Mouse (Mus musculus) ES-Bruce4 (cell line): ENCODE data around the gene Reg3g. TPM values are rescaled to one million over a fixed set of nuclear protein-coding genes. Genes with fewer than 3 reads are reported as not detected.
A peak's percentile ranks its signal among the peaks of the same experiment; 100 is the strongest.

Source experiments
- H3K27ac ChIP-seq: 2 replicates; pipeline ENCODE4 v1.5.1; 2012; ENCODE audit warnings: low read length, inconsistent platforms; ENCODE audit not compliant: insufficient read depth
- H3K27me3 ChIP-seq: 2 replicates; pipeline ENCODE4 v1.6.1; 2012; ENCODE audit warnings: mild to moderate bottlenecking, low read length, inconsistent platforms; ENCODE audit not compliant: control insufficient read depth, poor library complexity, insufficient read depth, severe bottlenecking
- H3K36me3 ChIP-seq: 2 replicates; pipeline ENCODE4 v1.6.1; 2012; ENCODE audit warnings: inconsistent platforms, mild to moderate bottlenecking, low read length, moderate library complexity; ENCODE audit not compliant: control insufficient read depth, poor library complexity, insufficient read depth, severe bottlenecking
- H3K4me1 ChIP-seq: one replicate; pipeline ENCODE4 v1.8.1; 2011; ENCODE audit warnings: low read length; ENCODE audit not compliant: control insufficient read depth, insufficient read depth
- H3K4me3 ChIP-seq: 2 replicates; pipeline ENCODE4 v1.5.1; 2011; ENCODE audit warnings: low read depth, mild to moderate bottlenecking, low read length
- H3K9ac ChIP-seq: 2 replicates; pipeline ENCODE4 v1.6.1; 2012; ENCODE audit warnings: low read depth, mild to moderate bottlenecking, inconsistent platforms; ENCODE audit not compliant: poor library complexity, severe bottlenecking
- H3K9me3 ChIP-seq: replicated peaks from 2 replicates; pipeline ENCODE4 v1.6.1; 2012; ENCODE audit warnings: mild to moderate bottlenecking, low read length, inconsistent platforms; ENCODE audit not compliant: control insufficient read depth, poor library complexity, insufficient read depth, severe bottlenecking
- CTCF ChIP-seq: IDR thresholded peaks from one replicate; pipeline ENCODE4 v1.8.1; 2011; ENCODE audit warnings: low read depth, low read length
- EP300 ChIP-seq: IDR thresholded peaks from 2 replicates; pipeline ENCODE4 v1.6.1; 2011; ENCODE audit warnings: low read depth, low read length; ENCODE audit not compliant: insufficient read depth
- POLR2A ChIP-seq: IDR thresholded peaks from one replicate; pipeline ENCODE4 v1.8.1; 2011; ENCODE audit warnings: low read length; ENCODE audit not compliant: insufficient read depth
- polyA plus RNA-seq: library from polyadenylated mRNA; stranded (reverse); fragments of >200 nt; gene quantifications from 2 replicates; pipeline ENCODE4 v1.2.4, GENCODE M21; 2011; ENCODE audit warnings: low read depth; ENCODE audit not compliant: missing spikeins, insufficient read depth, insufficient read length

The Reg3g gene
- polyA plus RNA-seq, result not detected in 2 replicates

DNA sequence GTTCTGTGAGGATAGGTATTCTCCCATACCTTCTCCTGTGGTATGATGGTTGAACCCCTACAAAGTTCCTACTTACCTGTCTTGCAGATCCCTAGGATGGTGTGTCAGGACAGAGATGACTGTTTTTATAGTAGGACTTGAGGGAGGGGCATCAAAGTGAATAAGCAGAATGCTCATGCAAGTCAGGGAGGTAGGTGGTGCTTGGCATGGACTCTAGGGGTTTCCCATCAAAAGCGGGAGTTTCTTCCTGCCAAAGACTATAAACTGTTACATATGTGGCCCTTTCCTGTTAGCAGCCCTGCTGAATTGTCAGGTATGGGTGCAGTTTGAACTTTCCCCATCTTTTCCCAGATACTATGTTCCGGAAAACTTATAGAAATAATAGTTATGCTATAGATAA is at the start of gene Reg3g:
Gene Reg3g (minus strand): TSS at position 101 of the 400 bp plus-strand sequence.
- Histone ChIP-seq H3K9me3 (no peaks in the 10 kb centered on the region), H3K4me1 (no peaks in the 10 kb centered on the region), H3K36me3 (no peaks in the 10 kb centered on the region), H3K27me3 (no peaks in the 10 kb centered on the region), H3K4me3 (no peak within 1 kb of the TSS), H3K27ac (no peak within 1 kb of the TSS), H3K9ac (no peak within 1 kb of the TSS)
- no peak for TF ChIP-seq CTCF
- TF ChIP-seq POLR2A, result no peak
- no peak for TF ChIP-seq EP300

DNA sequence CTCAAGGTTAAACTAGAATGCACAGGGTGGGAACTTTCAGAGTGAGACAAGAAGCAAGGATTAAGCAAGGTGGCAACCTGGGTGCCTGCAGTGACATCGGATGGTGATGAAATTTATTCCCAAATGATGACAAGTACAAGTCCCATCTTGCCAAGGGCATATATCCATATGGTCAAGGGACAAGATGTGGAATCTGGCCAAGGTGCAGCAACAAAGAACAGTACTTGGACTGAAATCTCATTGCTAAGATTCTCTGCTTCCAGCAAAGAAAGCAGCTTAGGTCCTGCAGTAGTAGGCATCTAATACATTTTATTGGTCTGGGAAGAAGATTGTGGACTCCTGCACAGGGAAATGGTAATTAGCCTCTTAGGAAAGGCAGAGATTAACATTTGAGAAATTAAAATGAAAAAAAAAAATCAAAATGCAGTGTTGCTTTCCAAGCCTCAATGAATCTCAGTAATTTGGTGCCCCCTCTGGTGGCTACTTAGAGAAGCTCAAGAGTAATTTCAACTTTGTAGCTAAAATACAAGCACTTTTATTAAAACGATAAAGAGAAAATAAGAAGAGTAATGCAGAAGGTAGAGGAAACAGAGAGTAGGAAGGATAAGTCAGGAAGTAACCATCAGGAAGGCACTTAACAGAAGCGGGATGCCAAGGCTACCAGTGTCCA is 47.2 kb upstream of the Reg3g start:
- Histone ChIP-seq H3K27ac (no peak overlapping the region), H3K4me3 (no peak overlapping the region), H3K9me3 (no peaks in the 10 kb centered on the region), H3K4me1 (no peaks in the 10 kb centered on the region), H3K27me3 (no peaks in the 10 kb centered on the region), H3K9ac (no peak overlapping the region), H3K36me3 (no peaks in the 10 kb centered on the region)
- no peak for TF ChIP-seq EP300
- no peak for TF ChIP-seq POLR2A
- TF ChIP-seq CTCF, result no peak

DNA sequence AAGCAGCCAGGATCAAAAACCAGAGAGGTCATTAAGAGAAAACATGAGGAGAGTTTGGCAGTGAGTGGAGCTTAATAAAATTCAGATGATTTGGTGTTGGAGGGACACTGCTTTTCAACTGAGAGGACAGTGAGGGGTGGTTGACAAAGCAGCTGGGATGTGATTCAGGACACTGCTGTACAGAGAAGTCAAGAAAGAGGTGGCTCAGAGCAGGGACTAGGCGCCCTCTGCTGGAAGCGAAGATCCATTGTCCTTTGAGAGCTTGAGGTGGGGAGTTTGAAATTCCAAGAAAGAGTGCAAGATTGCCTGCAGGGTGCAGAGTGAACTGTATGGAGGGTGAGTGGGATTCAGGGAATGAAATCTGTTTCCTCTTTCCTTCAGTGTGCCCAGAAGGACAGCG is 44.2 kb upstream of the Reg3g start:
- Histone ChIP-seq H3K27me3 (no peaks in the 10 kb centered on the region; the same call in 1 of the 2 replicates), H3K4me3 (no peak overlapping the region), H3K36me3 (no peaks in the 10 kb centered on the region), H3K9me3 (no peaks in the 10 kb centered on the region), H3K9ac (no peak overlapping the region), H3K27ac (no peak overlapping the region), H3K4me1 (no peaks in the 10 kb centered on the region)
- peak; percentile 85 for TF ChIP-seq CTCF
- TF ChIP-seq EP300, result no peak

DNA sequence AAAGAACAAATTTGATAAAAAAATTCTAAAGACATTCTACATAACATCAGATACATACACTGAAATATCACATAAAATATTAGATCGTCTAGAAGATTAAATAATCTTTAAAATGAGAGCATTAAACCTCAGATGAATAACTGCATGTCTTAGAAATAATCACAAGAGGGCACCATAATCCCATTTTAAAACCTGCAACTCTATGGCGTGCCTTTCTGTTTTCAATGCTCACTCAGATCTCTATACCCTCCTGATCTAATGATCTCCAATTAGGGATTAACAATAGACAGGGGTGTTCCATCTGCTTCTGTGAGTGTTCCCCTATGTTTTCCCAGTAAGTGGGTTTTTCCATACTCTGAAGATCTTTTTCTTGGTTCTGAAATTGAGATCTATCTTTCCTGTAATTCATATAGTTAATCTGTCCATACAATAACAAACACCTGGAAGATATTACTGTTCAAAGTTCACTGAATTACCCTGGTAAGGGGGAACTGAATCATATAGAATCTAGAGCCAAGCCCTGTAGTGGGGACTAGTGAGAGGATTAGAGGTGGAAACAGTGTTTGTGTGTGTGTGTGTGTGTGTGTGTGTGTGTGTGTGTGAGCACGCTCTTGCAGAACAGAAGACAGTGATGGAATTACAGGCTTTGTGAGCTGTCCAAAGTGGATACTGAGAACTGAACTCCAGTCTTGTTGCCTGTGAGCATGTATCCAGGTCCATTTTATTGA is 41.7 kb upstream of the Reg3g start:
- TF ChIP-seq POLR2A (no peak), CTCF (no peak), EP300 (no peak)
- Histone ChIP-seq H3K4me3 (no peak overlapping the region), H3K4me1 (no peaks in the 10 kb centered on the region), H3K27ac (no peak overlapping the region), H3K36me3 (no peaks in the 10 kb centered on the region), H3K9me3 (no peaks in the 10 kb centered on the region), H3K9ac (no peak overlapping the region), H3K27me3 (no peaks in the 10 kb centered on the region; the same call in 1 of the 2 replicates)

DNA sequence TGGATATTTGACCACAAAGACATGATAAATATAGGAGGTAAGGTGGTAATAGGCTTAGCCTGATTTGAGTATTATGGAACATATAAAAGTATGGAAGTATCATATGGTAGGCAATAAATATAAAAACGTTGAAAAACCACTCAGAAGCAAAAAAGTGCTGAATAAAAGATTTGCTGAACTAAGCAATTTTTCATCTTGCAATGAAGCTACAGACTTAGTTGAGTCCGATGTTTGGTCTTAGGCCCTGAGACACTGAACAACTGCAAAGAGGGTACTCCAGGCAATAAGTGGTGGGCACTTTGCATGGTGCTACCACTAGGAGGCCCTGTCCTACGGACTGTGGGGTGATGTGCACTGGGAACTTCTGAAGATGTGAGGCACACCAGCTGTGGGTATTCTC is 37.1 kb upstream of the Reg3g start:
- no peak overlapping the region for H3K9ac ChIP-seq
- H3K27me3 ChIP-seq, result no peaks in the 10 kb centered on the region; the same call in 1 of the 2 replicates
- H3K36me3 ChIP-seq, result no peaks in the 10 kb centered on the region
- TF ChIP-seq POLR2A (no peak), CTCF (no peak), EP300 (no peak)
- no peaks in the 10 kb centered on the region for H3K4me1 ChIP-seq
- no peak overlapping the region for H3K4me3 ChIP-seq
- H3K27ac ChIP-seq, result no peak overlapping the region
- H3K9me3 ChIP-seq, result no peaks in the 10 kb centered on the region

DNA sequence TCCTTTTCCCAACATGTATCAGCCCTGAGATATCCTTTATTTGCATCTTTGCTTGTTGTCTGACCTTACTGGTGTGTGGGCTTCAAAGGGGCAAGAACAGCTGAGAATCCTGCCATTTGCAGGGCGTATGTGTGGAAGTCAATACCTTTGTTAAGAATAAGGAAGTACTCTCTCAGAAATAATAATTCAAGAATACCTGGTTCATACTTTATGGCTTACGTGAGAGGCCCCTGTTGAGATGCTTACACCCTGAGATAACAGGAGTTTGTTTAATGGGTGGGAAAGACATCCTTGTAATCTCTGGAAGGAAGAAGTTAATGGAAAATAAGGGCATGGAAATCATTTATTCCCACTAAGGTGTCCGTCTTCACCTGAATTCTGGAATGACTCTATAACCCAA is 26.0 kb upstream of the Reg3g start:
- H3K27me3 ChIP-seq, result no peaks in the 10 kb centered on the region
- H3K9ac ChIP-seq, result no peak overlapping the region
- H3K4me3 ChIP-seq, result no peak overlapping the region
- H3K4me1 ChIP-seq, result no peaks in the 10 kb centered on the region
- H3K27ac ChIP-seq, result no peak overlapping the region
- no peaks in the 10 kb centered on the region for H3K9me3 ChIP-seq
- no peaks in the 10 kb centered on the region for H3K36me3 ChIP-seq
- TF ChIP-seq POLR2A (no peak), CTCF (no peak), EP300 (no peak)
